Mouse (Mus musculus): Measurements from ENCODE around the gene 4930562C15Rik. TPM values are rescaled to one million over a fixed set of nuclear protein-coding genes. Genes with fewer than 3 reads are reported as not detected.

The 4930562C15Rik gene
- total RNA-seq, 2 experiments from 2014 or later, result 0.11 TPM; not detected in 1

DNA sequence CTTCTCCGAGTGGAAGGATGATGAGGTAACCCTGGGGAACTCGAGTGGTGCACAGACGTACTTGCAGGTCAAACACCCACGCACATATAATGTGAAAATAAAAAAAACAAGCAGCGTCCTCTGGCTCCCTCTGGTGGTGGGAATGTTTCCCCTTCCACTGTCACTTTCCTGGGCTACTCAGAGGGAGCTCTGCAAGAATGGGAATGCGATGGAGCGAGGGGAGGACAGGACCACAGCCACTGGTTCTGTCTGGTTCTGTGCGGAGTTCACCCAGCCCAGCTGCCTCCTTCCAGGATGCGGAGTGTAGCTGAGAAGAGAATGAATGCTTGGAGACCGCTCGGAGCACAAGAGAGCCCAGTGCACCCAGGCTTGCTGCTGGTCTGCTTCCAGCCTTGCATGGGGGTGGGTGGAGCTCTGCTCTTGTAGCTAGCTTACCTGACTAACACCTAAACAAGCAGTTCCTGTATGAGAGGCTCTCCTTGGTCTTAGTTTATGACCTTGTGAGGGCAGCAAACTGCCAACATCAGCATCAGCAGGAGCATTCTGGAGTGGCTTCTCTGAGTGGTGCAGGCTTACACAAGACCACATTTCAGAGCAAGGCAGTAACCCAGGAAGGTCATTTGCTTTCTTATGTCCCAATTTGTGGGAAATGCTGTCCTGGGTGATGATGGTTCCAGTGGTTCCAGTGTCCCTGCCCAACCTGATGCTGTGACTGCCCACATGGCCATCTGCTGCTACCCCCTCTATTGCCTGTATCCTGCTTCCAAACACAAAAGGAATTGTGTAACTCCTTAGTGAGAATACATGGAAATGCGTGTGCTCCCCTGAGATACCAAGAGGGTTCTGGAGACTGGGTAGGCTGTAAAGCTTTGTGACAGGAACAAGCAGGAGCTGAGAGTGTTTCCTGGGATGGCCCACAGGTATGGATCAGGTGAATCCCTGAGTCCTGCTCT lies 78.8 kb downstream of the 4930562C15Rik start:
- DNase-seq (ENCODE audit: low spot score in 2 of 2), result peak; percentile 62 to 63

DNA sequence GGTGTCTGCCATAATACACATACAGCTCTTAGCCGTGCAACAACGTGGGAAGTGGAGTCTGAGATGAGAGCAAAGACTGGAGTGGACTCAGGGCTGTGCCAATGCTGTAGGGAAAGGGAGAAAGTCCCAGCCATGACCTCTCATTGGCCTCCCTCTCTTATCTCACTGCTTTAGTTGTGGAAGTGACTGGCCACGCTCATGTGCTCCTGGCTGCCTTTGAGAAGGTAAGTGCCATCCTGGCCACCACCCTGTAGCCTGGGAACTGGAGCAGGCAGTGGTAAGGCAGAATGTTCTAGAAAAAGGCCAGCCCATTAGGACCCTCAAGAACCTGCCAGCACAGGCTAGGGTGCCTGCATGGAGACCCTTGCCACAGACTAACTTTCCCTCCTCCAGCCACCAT lies 80.7 kb downstream of the 4930562C15Rik start:
- DNase-seq (ENCODE audit: low spot score in 2 of 2), result no peak

DNA sequence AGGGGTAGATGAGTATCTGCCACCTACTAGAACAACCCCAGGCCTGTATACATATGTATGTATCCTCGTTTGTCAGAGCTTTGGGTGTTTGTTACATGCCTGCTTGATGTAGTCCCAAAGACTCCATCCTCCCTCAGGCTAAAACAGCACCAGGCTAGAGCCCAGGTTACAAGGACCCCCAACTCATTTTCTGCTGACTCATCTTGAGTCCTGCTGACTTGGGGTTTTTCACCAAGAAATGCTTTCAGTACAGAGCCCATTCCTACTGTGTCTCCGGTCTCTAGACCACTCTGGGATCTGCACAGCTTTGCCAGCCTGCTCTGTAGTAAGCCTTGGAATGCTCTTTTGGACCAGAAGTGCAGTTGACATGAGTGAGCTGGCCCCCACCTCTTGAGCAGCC lies 81.4 kb downstream of the 4930562C15Rik start:
- no peak for DNase-seq (ENCODE audit: low spot score in 2 of 2)

Other genes with a start within 250 kb of the 4930562C15Rik start
- gene Glis2, start 240.7 kb upstream of the 4930562C15Rik start, total RNA-seq (2021), result 10 to 100 TPM; 66.0 to 77.7 TPM
- gene Pam16, start 210.4 kb upstream of the 4930562C15Rik start, total RNA-seq (2021), result 10 to 100 TPM; 68.8 to 72.6 TPM
- 10 to 100 TPM; 15.7 to 18.8 TPM for gene Vasn, start 195.5 kb upstream of the 4930562C15Rik start, total RNA-seq (2021)
- gene Dnaja3, start 195.4 kb upstream of the 4930562C15Rik start, total RNA-seq (2021), result 10 to 100 TPM; 78.6 to 83.5 TPM
- gene Coro7, start 155.6 kb upstream of the 4930562C15Rik start, total RNA-seq (2021), result 10 to 100 TPM; 32.8 to 42.6 TPM
- 10 to 100 TPM; 21.1 to 21.6 TPM for gene Nmral1, start 116.1 kb upstream of the 4930562C15Rik start, total RNA-seq (2021)
- 100 to 1,000 TPM in 1 of 2 experiments, 10 to 100 TPM in 1; 90.9 to 103 TPM for gene Hmox2, start 109.1 kb upstream of the 4930562C15Rik start, total RNA-seq (2021)
- 100 to 1,000 TPM; 144 to 161 TPM for gene Cdip1, start 45.1 kb upstream of the 4930562C15Rik start, total RNA-seq (2021)
- gene Ubald1, start 44.9 kb downstream of the 4930562C15Rik start, total RNA-seq (2021), result 10 to 100 TPM; 32.7 to 36.3 TPM
- 10 to 100 TPM; 91.7 to 96.1 TPM for gene Mgrn1, start 50.8 kb downstream of the 4930562C15Rik start, total RNA-seq (2021)
- gene Nudt16l1, start 103.3 kb downstream of the 4930562C15Rik start, total RNA-seq (2021), result 100 to 1,000 TPM; 105 to 110 TPM
- 10 to 100 TPM; 51.9 to 60.5 TPM for gene Anks3, start 128.8 kb downstream of the 4930562C15Rik start, total RNA-seq (2021)
- gene Sept12, start 162.4 kb downstream of the 4930562C15Rik start, total RNA-seq (2021), result under 1 TPM in 1 of 2 experiments, not detected in 1; 0.22 TPM
- gene Smim22, start 171.9 kb downstream of the 4930562C15Rik start, total RNA-seq (2021), result 1 to 10 TPM in 1 of 2 experiments, not detected in 1; 2.2 TPM
- gene Rogdi, start 178.1 kb downstream of the 4930562C15Rik start, total RNA-seq (2021), result 10 to 100 TPM; 54.6 to 55.0 TPM
- gene Glyr1, start 214.4 kb downstream of the 4930562C15Rik start, total RNA-seq (2021), result 100 to 1,000 TPM; 110 to 111 TPM
- gene Ubn1, start 214.6 kb downstream of the 4930562C15Rik start, total RNA-seq (2021), result 10 to 100 TPM; 41.2 to 43.4 TPM